Mouse (Mus musculus): Measurements from ENCODE around the gene Vps29.
"Not testable (repeated sequence)": the region's sequence is repeated elsewhere in the genome, so short reads cannot be mapped to it uniquely, and the experiment has no call there.

The Vps29 gene

DNA sequence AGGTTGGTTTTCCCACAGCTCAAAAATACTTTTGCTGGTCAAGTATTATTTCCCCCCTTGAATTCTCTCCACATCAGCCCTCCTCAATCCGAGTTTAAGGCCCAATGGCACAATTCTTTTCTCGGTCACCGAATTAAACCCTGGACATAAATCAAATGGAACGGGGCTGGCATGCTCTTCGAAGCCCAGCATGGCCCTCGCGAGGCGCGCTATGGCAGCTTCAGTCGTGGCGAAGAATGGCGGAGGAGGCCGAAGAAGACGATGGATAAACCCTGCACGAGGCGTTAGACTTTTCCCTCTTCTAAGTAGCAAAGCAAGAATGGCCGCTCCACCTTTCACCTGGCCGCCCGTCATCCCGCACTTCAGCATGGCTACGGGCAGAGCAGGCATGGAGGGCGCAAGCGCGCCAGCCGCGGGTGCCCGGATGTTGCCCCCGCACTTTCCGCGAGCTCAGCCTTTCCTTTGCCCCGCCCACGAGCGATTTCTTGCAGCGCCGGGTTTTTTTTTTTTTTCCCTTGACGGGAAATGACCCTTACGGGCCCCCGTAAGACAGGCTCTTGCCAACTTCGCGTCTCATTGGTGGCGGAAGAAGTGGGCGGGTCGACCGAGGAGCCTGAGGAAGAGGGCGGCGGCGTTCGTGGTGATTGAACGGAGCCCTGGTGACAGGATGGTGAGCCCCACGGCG, at the start of gene Vps29, which contains the start of gene Rad9b:
TSS of gene Vps29 (plus strand) at position 563 of the 685 bp plus-strand sequence.
TSS of gene Rad9b (minus strand) at position 427 of the 685 bp plus-strand sequence.
- peak; percentile 97 for DNase-seq (ENCODE audit: low spot score)

DNA sequence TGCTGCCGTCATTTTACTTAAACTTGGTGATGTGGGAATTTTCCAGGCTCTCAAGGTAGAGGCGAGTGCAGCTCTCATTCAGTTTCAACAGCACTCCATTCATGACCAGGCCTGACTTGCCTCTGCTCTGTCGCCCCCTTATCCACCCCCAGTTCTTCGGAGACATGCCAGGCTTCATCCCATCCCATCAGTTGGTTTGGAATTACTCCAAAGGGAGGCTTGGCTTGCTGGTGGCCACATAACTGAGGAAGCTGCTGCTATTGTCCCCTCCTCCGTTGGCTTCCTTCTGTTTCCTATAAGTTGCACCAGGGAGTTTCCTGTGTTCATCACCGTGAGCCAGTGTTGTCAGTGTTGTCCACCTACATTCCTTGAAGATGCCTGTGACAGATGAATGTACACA, 49.6 kb upstream of the Vps29 start:
- DNase-seq (ENCODE audit: low spot score): no peak

DNA sequence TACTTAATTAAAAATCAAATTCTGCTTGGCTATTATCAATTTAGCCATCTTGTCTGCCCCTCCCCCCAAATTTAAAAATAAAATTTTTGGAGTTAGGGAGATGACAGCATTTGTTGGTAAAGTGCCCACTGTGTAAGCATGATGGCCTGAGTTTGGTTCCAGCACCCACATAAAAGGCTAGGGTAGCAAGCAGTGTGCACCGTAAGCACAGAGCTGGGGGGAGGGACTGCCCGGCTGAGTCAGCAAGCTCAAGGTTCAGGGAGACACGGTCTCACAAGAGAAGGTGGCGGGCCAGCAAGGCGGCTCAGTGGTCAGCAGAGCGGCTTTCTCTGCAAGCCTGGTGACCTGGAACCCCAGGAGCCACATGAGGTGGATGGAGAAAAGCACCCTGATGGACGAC, 48.7 kb upstream of the Vps29 start:
- DNase-seq (ENCODE audit: low spot score): no peak

DNA sequence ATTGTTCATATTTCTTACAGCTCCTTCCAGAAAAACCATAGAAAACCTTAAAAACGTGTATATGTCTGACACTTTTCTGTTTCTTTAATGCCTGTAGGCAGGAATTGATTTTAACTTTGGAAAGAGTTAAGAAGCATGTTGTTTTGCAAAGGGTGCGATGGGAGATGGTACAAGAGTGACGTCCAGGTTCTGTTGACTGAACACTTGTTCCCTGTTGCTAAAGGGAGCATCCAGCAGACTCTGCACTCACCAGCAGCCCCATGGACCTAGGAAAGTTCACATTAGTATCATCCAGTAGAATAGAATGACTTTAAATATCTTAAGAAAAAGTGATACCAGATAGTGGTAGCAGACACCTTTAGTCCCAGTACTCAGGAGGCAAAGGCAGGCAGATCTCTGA, 47.6 kb upstream of the Vps29 start:
- no peak for DNase-seq (ENCODE audit: low spot score)

DNA sequence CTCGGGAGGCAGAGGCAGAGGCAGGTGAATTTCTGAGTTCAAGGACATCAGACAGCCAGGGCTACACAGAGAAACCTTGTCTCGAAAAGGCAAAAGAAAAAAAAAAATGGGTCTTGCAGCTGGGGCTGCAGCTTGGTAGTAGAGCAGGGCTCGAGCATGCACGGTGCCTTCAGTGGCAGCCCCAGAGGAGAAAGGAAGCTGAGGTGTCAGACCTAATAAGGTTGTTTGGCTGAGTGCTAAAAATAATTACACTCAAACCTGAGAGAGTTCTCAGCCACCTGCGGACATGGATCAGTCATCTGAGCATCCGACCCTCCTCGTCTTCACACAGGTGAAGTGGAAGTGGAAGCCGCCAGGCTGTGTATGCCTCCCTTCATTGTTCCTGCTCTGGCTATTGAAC, 43.5 kb upstream of the Vps29 start:
- DNase-seq (ENCODE audit: low spot score): no peak

DNA sequence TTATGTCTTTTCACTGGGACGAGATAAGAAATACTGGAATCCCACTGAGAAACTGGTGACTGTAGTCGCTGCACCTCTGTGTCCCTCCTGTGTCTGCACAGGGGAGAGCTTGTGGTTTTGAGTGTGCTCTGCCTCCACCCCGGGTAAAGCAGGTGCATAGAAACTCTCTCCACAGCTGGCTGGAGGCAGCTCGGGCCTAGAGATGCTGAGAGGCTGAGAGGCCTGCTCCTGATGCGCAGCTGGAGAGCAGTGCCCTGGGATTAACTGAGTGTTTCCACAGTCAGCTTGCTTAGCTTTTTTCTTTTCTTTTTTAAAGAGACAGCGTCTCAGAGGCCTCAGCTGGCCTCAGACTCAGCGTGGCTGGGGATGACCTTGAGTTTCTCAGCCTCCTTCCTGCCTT, 42.5 kb upstream of the Vps29 start:
- no peak for DNase-seq (ENCODE audit: low spot score)

DNA sequence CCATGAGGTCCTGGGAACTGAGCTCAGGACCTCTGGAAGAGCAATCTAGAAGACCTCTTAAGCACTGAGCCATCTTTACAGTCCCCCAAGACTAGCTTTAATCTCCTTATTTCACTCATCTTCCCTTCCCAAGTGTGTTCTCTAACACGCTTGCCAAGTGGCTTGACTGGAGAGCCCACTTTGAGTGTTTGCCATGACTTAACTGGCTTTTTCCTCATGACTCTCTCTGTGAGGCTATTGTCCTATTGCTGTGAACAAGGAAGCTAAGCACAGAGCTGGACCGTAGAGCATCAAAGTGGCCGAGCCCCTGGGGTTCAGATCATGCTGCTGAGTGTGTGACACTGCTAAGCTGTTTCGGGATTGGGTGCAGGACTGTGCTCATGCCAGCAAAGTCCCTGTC, 41.8 kb upstream of the Vps29 start:
- no peak for DNase-seq (ENCODE audit: low spot score)

DNA sequence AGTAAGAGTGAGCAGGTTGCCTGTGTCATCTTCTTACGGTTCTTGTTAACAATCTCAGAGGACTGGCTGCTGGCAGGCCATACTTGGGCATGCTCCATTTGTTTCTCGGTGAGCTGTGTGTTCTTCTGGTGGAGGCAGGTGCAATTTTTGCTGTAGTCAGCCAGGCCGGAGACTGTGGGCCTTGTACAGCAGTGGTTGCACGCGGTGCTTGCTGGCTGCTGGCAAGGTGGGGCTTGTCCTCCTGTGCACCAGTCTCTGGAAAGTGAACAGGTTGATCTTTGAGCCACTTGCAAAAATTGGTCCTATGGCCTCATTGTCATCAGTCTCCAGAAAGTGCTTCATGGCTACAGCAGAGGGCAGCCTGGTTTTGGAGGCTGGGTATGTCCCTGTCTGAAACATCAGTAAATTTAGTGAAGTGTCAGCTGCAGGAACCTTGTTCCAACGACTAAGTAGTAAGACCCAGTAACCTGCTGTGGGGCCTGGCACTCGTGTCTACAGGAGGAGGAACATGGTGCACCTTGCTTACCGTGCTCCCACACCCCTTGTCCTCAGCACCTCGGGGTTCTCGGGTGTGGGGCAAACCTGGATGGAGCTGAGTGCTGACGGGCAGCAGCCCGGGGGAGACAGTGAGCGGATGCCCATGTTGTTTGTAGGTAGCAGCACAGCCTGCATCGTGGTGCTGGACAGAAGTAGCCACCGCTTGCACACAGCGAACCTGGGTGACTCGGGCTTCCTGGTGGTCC, 41.1 kb upstream of the Vps29 start:
- no peak for DNase-seq (ENCODE audit: low spot score)

DNA sequence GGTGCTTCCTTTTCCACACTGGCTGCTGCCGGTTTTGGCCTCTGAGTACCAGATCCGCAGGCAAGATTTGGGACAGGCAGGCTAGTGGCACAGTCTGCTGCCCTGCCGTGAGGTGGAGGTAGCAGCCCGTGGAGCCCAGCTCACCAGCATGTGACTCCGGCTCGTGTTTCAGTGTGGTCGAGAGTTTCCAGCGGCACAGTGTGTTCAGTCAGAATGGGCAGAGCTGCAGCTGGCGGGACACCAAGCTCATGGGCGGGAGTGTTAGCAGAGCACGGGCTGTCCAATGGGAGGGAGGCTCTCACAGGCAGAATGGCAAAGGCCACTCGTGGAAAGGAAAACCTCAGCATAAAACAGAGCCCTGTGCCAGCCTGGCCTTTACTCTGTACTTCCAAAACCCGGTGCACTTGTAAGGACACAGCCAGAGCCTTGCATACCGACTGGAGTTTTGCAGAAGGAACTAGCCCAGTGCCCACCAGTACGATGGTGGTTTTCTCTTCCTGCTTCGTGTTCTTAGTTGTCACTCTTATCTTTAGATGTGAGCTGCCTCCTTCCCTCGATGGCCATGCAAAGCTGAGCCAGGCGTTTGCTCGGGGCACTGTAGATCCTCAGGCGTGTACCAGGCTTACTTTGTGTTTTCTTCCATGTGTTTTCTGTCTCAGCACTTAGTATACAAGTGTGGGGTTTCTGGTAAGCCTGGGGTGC, 39.1 kb upstream of the Vps29 start:
- DNase-seq (ENCODE audit: low spot score): peak; percentile 83

DNA sequence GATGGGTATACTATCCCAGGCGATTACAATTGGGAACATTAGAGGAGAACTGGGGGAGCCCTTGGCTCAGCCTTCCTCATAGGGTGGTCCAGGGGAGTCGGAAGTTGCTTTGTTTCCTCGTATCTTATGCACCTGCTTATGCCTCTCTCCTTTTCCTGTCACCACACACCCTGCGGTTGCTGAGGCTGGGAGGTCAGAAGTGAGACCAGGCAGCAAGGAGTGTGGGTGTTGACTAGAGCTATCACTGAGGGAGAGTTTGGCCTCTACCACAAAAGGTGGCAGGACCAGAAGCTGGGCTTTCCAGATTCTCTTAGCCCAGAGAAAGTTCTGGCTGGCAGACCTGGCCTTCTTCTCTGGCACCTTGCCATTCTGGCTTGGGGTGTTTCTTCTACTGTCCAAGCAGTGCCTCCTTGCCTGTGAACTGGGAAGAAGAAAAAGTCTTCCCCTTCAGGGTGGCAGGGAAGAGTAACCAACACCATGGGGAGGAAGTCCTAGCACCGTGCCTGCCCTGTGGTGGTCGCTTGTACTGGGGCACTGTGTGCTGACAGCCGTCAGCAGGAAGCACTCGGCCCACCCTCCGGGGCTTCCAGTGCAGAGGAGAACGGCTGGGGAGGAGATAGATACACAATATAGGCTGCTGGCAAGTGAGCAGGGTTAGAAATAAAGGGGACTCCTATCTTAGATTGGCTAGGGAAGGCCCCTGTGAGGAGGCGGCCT, 36.7 kb upstream of the Vps29 start:
- DNase-seq (ENCODE audit: low spot score): no peak

DNA sequence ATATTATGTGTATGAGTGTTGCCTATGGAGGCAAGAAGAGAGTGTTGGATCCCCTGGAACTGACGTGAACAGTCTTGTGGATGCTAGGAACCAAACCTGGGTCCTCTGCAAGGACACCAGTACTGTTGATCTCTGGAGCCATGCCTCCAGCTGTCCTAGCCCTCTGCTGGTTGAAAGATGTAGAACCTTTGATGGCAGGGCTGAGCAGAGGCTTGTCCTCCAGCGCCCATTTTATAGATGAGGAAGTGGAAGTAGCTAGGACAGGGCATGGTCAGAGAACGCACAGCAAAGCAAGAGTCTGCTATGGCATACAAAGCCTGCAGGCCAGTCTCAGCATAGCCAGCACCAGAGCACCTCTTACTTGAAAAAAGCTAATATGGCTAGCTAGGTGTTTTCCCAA, 36.1 kb upstream of the Vps29 start:
- no peak for DNase-seq (ENCODE audit: low spot score)

DNA sequence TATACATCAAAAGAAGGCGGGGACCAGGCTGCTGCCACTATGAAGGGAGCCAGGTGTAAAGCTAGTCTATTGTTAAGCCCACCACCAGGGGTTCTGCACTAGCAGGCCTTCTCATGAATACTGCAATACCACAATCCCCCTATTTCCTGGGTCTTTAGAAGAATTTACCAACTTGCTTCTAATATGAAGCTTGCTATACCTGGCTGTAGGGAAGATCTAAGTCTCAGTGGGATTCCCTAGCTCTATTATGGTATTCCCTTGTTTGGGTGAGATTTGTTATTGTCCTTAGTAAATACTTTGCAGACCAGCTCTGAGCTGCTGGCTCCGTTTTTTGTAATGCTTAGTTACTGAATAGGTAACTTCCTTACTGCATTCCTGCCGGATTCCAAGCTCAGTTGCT, 35.2 kb upstream of the Vps29 start:
- not testable (repeated sequence) for DNase-seq (ENCODE audit: low spot score)

DNA sequence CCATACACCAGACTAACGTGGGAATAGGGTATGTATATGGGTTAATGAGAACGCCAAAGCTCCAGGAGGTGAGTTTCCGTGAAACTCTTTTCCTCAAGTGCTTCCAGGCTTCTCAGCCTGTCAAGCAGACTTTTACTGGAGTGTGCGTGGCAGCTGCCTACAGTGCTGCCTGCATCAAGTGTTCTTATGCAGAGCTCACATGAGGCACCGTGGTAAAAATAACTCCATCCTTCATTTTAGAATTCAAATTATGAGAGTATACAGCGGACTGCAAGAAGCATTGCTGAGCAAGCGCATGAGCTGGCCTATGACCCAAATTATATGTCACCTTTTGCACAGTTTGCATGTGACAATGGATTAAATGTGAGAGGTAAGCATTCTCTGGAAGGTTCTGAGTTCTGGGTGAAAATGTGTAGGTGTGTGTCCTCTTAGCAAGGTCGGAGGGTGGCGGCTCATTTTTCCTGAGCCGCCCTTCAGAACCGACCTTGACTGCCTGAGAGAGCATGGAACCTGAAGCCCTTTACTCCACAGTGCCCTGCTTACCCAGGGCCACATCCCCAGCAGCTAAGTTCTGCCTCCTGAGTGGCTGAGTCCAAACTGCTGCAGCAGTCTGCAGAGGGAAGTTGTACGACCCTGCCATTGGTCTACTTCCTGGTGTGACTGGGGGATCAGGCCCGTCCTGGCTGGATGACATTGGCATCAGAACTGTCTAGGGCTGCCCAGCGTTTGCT, 34.5 kb upstream of the Vps29 start:
- no peak for DNase-seq (ENCODE audit: low spot score)

DNA sequence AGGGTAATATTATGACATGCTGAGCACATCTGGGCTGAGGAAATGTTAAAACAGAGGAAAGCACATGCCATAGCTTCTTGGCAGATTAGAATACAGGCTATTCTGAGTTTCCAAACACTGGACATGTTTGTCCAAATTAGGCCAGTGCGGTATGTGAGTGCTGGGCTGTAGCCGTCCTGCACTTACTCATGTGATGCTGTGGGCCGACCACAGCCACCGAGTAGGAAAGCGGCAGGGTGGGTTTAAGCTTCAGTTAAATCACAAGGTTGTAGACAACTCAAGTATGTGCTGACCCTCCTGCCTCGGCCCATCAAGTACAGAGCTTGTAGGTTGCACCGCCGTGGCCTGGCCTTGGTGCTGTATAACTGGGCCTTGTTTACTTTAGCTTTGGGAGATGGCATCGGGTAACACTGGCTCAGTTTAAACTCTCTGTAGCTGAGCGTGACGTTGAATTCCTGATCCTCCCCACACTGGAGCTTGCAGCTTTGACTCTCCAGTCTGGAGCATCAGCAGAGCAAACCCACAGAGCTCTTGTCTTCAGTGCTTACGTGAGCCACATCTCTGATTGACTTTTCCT, 33.9 kb upstream of the Vps29 start:
- no peak for DNase-seq (ENCODE audit: low spot score)

DNA sequence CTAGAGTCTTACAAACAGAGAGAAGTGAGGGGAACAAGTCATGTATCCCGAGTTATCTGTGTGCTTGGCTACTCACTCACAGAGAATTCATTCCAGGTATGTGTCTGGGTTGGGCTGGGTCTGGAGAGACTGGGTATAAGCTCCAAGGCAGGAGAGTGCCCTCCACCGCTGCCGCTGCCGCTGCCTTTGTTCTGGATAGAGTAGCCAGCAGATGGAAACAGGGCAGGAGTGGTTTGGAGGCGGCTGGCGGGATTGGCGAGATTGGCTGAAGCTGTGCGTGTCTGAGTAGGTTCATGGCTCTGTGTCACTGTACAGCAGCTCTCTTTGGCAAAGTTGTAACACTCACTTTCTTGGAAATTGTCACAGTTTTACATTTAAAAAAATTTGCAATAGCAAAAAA, 30.6 kb upstream of the Vps29 start:
- no peak for DNase-seq (ENCODE audit: low spot score)

DNA sequence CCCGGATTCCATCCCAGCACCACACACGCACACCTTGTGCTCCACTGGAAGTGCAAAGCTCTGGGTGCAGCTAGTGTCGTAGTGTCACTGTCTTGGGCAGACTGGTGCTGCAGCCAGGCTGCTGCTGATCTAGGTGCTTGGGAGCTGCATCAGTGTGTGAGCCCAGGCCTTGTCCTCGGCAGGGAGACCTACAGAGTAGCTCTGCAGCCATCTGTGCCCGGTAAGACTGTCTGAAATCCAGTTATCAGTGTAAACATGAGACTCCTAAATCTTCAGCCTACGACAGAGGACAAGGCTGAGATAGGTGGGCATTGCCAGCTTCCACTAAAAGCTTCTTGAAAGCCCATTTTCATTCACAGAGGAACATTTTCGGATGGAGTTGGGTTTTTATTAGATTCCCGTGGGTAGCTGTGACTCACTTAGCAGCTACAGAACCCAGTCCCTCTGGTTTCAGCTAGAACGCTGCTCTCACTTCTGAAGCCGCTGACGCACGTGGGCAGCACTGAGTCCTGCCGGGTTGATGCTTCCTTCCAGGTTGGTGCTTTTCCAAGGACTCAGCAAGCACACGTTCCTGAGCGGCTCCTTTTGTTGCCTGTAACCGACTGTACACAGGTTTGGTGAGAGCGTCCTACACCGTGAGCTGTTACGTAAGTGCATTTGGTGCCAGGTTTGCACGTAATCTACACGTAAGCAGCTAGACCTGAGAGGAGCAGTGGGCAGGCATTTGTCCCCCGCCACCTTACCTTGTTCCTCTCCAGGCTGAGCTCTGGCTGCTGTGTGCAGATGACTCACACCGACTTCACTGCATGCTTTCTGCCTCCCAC, 29.3 kb upstream of the Vps29 start:
- DNase-seq (ENCODE audit: low spot score): no peak

DNA sequence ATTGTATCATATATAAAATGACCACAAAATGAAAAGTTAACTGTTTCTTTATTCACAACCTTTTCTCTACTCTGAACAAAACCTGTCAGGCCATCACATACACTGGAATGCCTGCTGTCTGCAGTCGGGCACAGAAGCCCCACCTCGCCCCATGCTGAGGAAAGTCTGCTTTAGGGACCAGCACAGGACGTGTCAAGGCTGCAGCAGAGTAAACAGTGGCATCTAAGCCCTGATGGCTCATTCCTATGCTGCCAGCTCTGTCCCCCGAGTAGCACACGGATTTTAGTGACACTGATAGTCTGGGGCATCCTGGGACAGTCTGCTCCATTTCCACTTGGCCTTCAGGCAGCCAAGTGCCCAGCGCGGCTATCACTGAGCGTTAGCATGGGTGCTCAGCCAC, 28.7 kb upstream of the Vps29 start:
- DNase-seq (ENCODE audit: low spot score): no peak

DNA sequence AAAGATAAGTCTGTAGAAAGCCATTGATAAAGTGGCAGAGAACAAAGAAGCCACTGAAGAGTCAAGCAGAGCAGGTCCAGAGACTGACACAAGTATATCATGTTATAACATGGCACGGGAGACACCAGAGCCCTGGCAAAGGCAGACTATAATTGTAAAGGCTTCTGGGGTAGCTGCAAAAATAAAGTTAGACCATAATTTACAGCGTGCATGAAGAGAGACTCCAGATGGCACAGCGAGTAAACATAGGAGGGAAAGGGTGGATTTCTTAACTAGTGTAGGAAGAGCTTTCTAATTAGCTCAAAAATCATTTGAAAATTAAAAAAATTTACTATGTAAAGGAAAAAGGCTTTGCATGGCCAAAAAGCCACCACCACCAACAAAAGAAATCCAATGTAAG, 26.9 kb upstream of the Vps29 start:
- DNase-seq (ENCODE audit: low spot score): no peak

DNA sequence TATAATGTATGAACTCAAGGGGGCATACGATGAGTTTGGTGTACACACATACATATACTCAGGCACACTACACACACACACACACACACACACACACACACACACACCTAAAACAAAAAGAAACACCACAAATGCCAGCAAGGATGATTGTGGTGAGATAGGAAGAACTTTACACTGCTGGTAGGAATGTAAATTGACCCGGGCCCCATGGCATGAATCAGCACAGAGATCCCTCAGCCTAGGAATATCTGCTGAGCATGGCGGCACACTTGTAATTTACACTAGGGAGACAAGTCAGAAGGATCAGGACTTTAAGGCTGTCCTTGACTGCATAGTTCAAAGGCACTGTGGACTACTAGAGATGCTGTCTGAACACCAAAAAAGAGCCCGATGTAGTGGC, 23.9 kb upstream of the Vps29 start:
- no peak for DNase-seq (ENCODE audit: low spot score)

DNA sequence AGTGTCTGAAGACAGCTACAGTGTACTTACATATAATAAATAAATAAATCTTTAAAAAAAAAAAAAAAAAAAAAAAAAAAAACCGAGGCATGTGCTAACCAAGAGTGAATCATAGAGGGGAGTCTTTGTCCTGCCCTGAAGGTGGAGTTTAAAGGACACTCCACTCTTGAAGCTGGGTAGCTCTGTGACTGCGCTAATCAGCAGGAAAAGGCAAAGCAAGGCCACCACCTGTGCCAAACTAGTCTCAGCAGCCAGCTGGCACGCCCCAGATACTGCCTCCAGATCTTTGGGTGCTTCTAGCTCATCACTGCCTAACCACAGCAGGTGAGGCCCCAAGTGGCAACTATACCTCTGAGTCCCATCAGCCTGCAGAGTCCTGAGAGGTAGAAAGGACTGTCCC, 19.5 kb upstream of the Vps29 start:
- DNase-seq (ENCODE audit: low spot score): no peak
